Mouse (Mus musculus): Measurements from ENCODE around the gene Stk38l. TPM values are rescaled to one million over a fixed set of nuclear protein-coding genes. Genes with fewer than 3 reads are reported as not detected.

Gene Stk38l
- total RNA-seq, 2 experiments from 2014 or later, result 1.2 to 1.9 TPM

DNA sequence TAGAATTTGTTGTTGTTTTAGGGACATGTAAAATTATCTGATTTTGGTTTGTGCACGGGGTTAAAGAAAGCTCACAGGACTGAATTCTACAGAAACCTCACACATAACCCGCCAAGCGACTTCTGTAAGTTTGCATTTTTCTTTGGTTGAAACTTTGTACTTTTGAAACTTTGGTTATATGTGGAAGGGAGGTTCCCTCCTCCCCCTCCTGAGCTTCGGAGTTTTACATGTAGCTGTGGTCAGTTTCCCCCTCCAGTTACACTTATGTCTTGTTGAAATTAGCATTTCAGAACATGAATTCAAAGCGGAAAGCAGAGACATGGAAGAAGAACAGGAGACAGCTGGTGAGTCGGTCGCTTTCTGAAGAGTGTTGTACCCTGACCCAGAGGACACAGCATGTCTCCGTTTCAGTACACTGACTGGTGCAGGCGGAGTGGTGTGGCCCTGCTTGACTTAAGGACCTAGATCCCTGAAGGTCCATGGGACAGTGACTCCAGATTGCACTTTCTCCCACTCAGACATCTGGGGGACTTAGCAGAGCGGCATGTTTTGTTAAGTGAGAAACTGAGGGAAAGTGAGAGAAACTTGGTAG lies 44.1 kb downstream of the Stk38l start:
- ATAC-seq (replicated peaks; ENCODE audit: poor library complexity, severe bottlenecking), result no peak

DNA sequence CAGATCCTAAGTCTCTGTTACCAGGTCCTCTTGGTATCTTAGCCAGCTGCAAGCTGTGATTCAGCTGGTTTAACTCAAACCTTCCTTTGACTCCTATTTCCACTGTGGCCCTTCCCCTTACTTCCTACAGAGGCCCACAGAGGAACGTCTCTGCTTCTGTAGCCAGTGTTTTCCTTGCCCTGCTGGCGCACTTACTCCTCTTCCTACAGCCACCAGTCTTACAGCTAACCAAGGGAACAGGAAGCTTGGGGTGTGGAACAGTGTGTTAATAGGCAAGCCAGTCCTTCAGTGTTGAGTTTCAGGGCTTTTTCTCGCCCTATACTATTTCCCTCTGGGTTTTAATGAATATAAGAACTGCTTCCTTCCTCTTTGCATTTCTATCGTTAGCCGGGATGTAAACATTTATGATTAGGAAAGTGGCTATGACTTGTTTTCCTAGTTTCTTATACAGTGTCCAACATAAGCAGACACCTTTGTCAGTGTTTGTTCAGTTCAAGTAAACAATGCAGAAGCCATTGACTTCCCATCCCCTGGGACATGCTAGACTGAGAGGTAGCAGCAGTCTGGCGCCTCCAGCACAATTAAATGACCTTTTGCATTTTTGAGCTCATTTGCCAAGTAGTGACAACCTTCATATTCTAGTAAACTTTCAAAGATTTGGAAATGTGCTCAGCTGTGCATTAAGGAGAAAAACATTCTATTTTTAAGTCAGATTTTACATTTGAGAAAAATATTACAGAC lies 45.4 kb downstream of the Stk38l start:
- peak; percentile 84 for ATAC-seq (replicated peaks; ENCODE audit: poor library complexity, severe bottlenecking)

DNA sequence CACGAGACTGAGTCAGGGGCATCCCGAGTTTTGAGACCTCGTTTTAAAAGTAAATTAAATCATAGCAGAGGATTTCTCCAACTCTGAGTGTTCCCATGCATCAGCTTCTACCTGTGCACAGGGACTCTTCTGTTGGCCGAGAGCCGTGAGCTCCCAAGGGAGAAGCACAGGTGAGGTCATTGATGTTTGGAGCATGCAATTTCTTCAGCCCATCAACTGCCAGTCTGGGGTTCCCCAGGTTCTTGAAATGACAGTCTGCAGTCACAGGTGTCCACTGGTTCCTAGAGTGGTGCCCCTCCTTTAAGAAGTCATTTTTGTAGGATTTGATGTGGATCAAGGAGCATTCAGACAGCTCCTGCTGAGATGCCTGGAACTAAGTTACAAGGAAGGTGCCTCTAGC lies 46.0 kb downstream of the Stk38l start:
- ATAC-seq (replicated peaks; ENCODE audit: poor library complexity, severe bottlenecking), result no peak

DNA sequence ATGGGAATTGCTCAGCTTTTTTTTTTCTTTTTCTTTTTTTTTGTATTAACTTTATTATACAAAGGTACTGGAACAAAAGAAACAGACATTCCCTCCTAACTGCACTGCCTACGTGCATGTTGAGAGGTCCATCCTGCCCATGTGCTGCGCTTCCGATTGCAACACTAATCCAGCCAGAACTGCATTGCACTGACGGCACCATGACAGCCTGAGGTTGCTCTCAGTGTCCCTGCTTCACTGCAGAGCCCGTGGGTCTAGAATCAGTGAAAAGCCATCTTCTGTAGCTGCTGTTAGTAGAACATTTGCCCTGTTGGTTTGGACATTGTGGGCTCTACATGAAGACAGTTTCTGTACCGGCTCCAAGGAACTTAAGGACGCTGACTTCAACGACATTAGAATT lies 51.1 kb downstream of the Stk38l start:
- peak; percentile 81 for ATAC-seq (replicated peaks; ENCODE audit: poor library complexity, severe bottlenecking)

DNA sequence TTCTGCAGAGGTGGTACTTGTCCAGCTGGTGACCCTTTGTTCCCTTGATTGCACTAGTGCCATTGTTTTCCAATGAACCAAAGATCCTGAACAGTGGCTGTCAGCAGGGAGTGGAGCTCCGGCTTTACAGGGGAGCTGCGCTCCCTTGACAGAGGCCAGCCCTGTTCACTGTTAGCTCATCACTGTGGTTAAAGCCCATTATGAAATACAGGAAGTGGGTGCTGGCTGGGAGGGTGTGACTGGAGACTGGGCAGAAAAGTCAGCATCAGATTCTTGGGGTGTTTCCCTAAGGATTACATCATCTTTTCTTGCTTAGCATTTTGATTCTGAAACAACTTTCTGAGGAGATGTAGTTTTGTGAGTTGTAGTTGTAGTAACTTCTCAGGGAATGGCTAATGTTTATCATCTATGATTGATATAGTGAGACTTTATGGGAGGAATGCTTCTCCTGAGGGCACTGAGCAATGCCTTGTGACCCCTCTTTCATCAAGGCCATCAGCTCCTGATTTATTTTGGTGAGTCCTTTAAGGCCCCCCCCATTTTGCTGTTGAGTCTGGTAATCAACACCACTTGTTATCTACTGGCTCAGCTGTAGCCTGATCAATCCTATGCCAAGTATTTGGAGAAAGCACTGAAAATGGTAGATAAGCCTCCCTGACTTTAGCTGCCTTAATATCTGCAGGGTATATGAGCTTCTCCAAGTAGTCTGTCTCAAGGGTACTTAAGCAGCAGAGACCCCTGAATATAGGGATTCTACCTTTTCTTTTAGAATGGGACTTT lies 52.0 kb downstream of the Stk38l start:
- ATAC-seq (replicated peaks; ENCODE audit: poor library complexity, severe bottlenecking), result peak; percentile 97

DNA sequence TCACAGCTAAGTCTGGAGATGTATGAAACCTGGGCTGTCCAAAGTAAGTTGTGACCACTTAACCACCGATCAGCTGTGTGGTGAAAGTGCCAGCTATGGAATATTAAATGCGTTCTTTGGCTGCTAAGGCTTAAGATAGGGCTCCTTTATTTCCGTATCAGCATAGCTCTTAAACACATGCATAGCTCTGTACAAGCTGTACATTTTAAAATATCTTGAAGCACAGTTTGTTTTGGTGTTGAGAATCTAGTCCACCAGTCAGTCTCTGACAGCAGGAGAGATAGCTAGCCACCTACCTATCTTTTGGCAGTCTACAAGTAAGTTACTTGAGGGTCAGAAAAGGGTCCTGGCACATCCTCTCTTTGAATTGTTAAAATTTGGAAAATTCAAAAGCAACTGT lies 53.3 kb downstream of the Stk38l start:
- no peak for ATAC-seq (replicated peaks; ENCODE audit: poor library complexity, severe bottlenecking)

DNA sequence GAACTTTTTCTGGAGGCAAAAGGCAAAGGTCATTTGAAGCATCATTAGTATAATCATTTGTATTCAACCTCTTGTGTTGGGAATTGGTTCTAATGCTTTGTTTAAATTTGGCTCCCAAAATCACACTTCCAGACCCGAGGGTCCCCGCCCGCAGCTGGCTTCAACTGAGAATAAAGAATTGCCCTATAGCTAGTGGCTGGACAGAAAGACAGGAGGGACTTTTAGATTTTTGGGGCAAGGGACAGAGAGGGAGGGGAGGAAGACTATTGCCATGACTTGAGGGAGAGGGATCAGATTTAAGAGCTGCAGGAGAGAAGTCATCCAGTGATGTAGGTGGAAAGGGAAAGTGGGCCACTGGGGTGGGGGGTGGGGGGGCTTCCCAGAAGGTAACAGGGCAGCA lies 56.8 kb downstream of the Stk38l start:
- no peak for ATAC-seq (replicated peaks; ENCODE audit: poor library complexity, severe bottlenecking)

DNA sequence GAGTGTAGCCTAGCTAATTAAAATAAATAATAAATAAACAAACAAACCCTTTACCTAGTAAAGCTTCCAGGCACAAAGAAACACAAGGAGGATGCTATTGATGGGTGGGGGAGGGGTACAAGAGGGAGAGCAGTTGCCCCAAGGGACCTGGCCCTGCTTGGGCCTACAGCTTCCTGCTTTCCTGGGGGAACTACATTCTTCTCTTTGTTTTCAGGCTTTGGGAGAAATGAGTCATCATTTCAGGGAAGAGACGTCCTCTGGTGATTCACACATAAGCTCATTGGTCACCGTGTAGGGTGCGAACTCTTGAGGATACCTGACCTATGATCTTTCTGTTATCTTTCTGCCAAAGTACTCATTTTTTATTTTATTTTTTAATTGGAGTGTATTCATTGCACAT lies 68.7 kb downstream of the Stk38l start:
- no peak for ATAC-seq (replicated peaks; ENCODE audit: poor library complexity, severe bottlenecking)

DNA sequence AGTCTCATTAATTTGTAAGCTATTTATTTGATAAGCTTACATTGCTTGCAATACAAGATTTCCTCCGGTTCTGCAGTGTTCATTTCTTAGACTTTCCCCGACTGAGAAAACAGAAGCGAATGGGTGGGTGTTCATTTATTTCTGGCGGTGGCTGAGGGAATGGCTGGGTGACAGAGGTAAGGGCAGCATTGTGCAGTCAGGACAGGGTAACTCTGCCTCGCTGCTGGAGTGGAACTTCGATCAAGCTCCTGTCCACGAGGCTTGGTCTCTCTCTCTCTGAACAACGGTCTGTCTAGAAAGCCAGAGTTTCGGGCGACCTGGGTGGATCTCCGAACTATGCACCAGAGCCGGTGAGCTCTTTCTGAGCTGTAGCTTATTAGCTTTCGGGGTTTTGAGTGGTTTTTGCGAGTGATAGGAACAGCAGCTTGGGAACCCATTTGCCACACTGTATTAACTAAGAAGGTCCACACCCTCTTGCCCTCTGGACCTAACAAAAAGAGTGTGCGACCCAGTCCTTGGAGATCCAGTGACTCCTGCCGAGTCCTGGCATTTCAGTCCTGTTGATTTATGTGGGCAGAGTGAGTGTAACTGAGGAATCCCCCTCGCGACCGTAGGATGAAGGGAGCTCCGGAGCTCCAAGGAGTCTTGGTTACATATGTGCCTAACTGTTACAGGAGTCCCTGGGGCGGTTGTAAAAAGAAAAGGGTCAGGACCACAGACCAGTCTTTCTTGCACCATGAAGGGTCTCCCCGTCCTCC lies 70.5 kb downstream of the Stk38l start:
- 0 out of 2 replicates have a peak, but pooled peaks have one; percentile 16 for ATAC-seq (replicated peaks; ENCODE audit: poor library complexity, severe bottlenecking)

DNA sequence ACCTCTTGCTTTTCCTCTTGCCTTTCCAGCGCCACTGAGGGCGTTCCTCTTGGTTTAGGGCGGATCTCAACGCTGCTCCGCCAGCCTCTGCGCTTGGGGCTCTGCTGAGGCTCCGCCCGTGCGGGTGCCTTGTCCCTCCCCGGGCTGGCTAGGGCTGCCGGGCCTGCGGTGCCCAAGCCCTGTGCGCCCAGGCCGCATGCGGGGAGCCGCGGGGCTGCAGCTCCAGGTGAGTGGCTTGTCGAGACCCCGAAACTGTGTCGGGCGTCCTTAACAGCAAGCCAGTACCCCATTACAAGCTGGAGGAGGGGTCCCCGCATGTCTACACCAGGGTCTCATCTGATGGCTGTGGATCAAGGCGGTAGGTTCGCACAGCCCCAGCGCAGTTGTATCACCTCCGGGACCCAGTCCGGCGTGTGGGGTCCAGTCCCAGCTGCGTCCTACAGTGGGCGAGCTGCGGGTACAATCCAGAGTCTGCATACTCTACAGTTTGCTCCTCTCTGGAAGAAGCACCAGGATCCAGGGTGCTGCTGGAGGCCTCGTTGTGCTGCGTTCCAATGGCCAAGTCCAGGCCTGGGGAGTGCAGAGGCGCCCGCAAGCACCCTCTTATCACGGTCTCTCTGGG lies 71.2 kb downstream of the Stk38l start, which contains the start of gene Arntl2:
TSS of gene Arntl2 (plus strand) at position 132 of the 622 bp plus-strand sequence.
- ATAC-seq (replicated peaks; ENCODE audit: poor library complexity, severe bottlenecking), result peak; percentile 94

DNA sequence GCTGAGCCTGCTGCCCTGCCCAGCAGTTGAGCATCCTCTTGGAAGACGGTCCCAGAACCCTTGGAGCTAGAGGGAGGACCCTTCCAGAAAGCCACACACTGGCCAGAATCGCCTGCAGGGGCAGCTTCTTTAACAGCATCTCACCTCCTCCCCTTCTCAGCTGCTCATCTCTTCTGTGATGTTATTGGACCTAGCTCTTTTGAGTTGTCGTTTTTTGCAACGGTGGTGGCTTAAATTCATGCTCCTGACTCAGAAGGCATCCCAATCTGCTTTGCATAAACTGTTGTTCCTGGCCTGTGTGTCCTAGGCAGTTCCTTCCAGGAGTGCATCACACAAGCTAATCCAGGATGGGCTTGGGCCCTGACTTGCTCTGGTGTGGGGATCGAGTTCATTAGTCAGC lies 72.7 kb downstream of the Stk38l start:
- no peak for ATAC-seq (replicated peaks; ENCODE audit: poor library complexity, severe bottlenecking)

DNA sequence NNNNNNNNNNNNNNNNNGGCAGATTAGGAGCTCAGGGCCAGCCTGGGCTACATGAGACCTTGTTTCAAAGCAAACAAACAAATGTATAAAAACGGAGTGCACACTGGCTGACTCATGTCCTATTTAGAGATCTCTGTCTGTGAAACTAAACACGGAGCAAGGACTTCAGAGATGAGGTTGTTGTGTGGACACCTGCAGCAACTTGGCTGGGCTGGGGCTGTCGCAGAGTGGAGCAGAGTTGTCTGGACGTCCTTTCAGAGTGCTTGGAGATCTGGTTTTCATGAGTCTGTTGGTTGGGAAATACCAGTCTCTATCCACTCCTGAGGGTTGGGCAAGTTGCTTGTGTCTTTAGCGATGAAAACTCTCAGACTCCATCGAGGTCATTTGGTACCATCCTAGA lies 85.2 kb downstream of the Stk38l start:
- ATAC-seq (replicated peaks; ENCODE audit: poor library complexity, severe bottlenecking), result no peak

DNA sequence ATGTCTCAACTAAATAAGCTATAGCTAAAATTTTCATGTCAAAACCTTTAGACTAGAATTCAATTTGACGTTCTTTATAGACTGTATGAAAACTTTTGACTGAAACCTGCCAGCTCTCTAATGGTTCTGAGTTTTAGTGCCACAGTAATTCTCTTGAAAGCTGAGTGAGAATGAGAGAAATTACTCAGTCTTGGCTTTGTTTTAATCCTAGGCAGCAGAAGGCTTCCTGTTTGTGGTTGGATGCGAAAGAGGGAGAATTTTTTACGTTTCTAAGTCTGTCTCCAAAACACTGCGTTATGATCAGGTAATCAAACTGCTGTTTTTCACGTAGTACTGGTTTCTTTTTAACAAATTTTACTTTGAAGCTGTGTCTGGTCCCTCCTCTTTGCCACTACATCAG lies 88.2 kb downstream of the Stk38l start:
- no peak for ATAC-seq (replicated peaks; ENCODE audit: poor library complexity, severe bottlenecking)

DNA sequence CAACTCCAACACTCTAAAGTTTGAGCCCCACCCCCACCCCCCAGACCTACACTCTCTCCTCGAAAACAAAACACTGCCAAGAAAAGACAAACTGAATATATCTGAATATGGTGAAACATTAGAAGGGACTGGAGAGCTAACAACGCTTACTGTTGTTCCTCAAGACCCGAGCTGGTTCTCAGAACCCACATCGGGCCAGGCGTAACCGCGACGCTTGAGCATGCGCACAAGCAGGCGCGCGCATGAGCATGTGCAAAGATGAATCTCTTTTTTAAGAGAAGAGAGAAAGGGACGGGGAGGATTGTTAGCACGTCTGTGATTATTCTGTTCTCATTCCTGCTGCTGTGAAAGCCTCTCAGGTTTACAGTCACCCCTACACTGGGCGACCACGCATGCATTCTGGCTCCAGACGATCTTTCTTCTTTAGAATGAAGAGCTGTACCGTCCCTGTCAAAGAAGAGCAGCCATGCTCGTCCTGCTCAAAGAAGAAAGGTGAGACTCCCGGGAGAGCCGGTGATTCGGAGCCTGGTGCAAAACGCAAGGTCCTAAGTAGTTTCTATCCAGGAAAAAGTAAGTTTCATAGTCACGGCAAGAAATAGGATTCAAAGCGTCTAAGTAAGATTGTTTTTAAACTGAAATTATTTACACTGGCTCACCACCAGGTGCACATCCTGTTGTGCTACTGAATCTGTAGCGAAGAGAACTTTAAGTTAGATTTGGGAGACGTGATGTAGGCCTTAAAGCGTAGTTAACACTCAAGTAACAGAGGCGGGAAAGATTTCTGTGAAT lies 95.6 kb downstream of the Stk38l start:
- ATAC-seq (replicated peaks; ENCODE audit: poor library complexity, severe bottlenecking), result no peak

DNA sequence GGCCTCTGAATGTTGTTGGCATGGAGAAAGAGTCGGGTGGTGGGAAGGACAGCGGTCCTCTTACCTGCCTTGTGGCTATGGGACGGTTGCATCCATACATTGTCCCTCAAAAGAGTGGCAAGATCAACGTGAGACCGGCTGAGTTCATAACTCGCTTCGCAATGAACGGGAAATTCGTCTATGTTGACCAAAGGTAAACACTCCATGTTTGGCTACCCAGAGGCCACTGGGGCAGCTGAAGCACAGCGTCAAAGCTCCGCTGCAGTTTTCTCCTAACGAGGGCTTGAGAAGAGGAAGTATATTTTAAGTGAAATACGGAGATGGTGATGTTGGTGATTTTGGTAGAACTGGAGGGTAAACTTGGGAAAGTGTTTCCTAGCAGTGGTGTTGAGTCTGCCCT lies 97.2 kb downstream of the Stk38l start:
- ATAC-seq (replicated peaks; ENCODE audit: poor library complexity, severe bottlenecking), result no peak

DNA sequence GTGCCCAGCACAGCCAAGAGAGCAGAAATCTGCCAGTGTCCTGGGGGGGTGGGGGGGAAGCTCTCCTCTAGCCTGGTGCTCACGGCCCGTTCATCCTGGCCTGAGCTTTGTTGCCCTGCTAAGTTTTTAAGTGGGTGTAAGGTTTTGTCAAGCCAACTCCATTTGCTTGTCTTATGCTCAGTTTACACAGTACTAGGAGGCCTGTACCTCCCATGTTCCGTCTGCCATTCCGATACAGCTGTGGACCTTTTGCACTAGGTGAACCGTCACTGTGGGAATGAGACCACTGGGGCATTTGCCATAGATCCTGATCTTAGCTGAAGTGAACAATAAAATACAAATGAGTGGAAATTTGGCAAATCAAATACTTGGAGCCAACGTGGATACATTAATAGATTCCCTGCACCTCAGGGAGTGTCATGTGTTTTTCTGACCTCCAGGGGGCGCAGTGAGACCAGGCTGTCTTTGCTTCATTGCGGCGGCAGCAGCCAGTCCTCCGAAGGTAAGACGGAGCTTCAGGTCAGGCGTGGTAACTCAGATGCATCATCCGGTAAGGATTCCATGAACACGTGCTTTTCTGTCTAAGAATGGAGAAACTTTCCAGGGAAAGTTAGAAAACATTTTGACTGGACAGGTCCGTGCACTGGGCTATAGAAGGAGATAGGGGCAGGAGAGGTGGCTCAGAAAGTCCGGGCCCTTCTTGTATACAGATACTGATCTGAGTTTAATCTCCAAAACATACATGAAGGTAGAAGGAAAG lies 100.1 kb downstream of the Stk38l start:
- ATAC-seq (replicated peaks; ENCODE audit: poor library complexity, severe bottlenecking), result peak; percentile 93

DNA sequence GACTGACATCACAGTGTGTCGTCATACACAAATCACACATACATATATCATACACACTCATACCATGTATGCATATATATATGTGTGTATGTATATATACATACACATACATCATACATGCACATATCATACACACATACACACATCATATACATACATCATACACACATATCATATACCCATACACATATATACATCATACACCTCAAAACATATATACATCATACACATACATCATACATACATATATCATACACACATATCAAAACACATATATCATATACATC lies 100.6 kb downstream of the Stk38l start:
- ATAC-seq (replicated peaks; ENCODE audit: poor library complexity, severe bottlenecking), result no peak

Data from granulocyte monocyte progenitor cell, adult 5-6 weeks (primary cell).